Mouse (Mus musculus): ENCODE measurements around the gene Kcnk13. TPM values are rescaled to one million over a fixed set of nuclear protein-coding genes. Genes with fewer than 3 reads are reported as not detected.

The Kcnk13 gene
- polyA plus RNA-seq (2012; ENCODE audit: low replicate concordance) = 1.9 and 2.6 TPM in 2 replicates

DNA sequence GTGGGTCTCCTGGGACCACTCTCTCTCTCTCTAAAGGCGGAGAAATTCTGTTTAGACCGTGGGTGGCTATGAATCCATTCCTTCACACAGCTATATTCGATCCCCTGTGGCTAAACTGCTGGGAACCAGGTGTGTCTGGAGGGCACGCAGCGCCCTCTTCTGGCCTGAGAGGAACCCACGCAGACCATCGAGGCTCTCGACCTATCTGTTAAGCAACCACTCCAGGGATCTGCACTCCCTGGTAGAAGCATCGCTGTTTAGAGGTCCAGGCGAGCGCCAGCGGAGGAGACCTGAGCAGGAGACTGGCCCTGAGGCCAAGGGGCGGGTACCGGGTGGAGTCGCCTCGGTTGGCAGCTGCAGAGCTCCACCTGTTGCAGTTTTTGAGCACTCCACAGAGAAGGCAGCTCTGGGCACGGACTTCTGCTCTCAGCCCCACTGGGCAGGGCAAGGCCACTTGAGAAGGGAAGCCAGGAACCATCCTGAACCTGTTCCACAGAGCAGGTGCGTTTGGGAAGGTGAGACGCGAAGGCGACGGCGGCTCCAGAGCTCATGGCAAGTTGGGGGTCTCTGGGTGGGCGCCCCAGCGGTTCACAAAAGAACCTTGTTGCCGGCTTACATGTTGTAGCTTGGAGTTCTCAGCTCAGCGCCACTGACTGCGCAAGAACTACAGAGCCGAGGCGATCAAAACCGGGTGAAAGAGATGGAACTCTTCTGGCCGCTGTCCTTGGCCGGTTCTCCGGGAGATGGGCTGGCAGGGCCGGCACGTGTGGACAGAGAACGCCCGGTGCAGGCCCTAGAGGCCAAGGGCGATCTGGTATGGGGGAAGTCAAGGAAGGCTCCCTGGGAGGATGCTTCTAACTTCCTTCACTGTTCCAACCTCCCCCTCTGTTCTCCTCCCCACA is at the start of gene Kcnk13:
Gene Kcnk13 (plus strand): TSS at position 199 of the 902 bp plus-strand sequence.

GRCm38 (mm10) chr12:100109986-100110696 is 145.8 kb downstream of the Kcnk13 start, which contains the start of gene Psmc1:
Psmc1 (plus strand) TSS chr12:100110154.

Other genes with a start within 250 kb of the Kcnk13 start
- 0.82 TPM in 1 of 2 replicates, not detected in the other for gene Efcab11, start 80.1 kb upstream of the Kcnk13 start, polyA plus RNA-seq (2012; ENCODE audit: low replicate concordance)
- 3.2 and 8.3 TPM in 2 replicates for gene Tdp1, start 80.0 kb upstream of the Kcnk13 start, polyA plus RNA-seq (2012; ENCODE audit: low replicate concordance)
- gene Psmc1, start 145.7 kb downstream of the Kcnk13 start, polyA plus RNA-seq (2012; ENCODE audit: low replicate concordance) = 5.3 and 26.1 TPM in 2 replicates
- 7.7 and 8.6 TPM in 2 replicates for gene Nrde2, start 195.2 kb downstream of the Kcnk13 start, polyA plus RNA-seq (2012; ENCODE audit: low replicate concordance)
- gene Calm1, start 234.9 kb downstream of the Kcnk13 start, polyA plus RNA-seq (2012; ENCODE audit: low replicate concordance) = 981 and 1,646 TPM in 2 replicates